Mouse (Mus musculus): ENCODE measurements around the gene Aox3. TPM values are rescaled to one million over a fixed set of nuclear protein-coding genes. Genes with fewer than 3 reads are reported as not detected.
A peak's percentile ranks its signal among the peaks of the same experiment; 100 is the strongest.

Gene Aox3
- total RNA-seq, 4 experiments from 2014 or later: 1.5 to 3.1 (median 2.2) TPM

GRCm38 (mm10) chr1:58107066-58107465 is 5.9 kb upstream of the Aox3 start:
- no peak for DNase-seq (ENCODE audit: low spot score)

DNA sequence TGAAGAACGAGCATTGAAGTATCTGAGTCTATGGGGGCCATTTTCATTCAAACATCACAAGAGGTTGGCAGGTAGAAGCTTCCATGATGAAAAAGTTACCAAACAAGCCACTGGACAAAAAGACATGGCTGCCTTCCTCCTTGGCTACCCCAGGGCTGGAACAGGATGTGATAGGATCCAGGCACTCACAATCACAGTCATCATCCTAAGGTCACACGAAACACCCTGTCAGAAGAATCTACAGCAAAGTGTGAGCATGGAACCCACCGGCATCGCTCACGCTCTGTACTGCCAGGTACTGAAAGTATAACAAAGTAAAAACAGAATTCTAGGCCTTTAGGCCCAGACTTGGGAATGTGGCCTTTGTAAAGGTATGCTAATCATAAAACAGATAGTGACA is 2.7 kb upstream of the Aox3 start:
- no peak for DNase-seq (ENCODE audit: low spot score)

DNA sequence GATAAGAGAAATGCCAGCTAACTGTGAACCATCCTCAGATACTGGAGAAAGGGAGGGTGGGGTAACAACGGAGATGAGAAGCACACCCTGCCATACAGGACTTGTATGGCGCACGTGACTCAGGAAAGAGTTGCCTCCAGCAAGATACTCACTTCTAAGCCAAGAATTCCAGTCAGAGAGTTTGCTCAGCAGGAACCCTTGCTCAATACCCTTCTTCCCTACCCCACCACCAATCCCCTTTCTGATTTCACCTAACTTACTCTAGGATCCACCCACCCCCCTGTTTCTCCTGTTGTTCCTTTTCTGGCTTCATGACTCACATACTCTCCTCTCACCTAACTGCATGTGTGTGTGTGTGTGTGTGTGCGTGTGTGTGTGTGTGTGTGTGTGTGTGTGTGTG is 1.6 kb upstream of the Aox3 start:
- no peak for DNase-seq (ENCODE audit: low spot score)

GRCm38 (mm10) chr1:58113441-58113840 is 511 bp downstream of the Aox3 start:
- DNase-seq (ENCODE audit: low spot score): no peak

GRCm38 (mm10) chr1:58114021-58114560 is 1.2 kb downstream of the Aox3 start:
- DNase-seq (ENCODE audit: low spot score): no peak

DNA sequence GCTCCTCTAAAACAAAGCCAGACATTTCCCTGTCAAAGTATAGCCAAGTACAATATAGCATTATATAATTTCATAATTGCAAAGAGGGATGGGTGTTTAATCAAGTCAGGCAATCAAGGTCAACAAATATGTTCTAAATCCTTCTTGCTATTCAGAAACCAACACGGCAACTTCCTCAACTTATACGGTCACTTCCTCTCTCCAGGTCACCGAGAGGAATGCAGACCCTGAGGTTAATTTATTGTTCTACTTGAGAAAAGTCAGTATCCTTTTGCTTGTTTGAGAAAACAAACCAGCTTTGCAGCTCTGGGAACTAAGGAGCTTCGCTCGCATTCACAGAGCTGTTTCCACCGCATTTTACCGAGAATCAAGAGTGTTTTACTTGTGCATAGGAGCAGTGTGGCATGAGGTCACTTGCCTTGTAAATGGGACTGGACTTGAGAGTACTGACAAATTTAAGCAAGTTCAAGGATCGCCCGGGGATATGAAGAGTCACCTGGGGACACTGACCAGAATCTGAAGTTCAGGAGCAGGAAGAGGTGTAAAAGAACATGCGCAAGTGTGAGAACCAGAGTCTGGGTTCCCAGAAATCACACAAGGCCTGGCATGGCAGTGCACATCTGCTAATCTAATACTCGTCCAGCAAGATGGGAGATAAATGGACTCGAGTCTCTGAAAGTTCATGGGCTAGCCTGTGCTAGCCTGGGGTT is 1.9 kb downstream of the Aox3 start:
- DNase-seq (ENCODE audit: low spot score): no peak

DNA sequence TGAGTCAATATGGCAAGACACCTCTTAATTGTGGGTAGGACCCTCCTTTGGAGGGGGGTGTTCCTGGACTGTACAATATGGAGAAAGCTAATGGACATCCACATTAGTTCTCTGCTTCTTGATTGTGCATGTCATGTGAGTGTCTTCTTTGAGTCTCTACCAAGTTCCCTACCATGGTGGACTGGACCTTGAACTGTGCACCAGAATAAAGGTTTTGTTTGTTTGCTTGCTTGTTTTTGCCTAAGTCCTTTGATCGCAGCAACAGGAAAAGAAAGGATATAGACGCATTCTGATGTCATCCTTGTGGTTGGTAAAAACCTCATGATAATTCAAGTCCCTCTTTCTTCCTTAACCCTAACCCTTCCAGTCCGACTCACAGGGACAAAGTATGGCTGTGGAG is 5.3 kb downstream of the Aox3 start:
- no peak for DNase-seq (ENCODE audit: low spot score)

DNA sequence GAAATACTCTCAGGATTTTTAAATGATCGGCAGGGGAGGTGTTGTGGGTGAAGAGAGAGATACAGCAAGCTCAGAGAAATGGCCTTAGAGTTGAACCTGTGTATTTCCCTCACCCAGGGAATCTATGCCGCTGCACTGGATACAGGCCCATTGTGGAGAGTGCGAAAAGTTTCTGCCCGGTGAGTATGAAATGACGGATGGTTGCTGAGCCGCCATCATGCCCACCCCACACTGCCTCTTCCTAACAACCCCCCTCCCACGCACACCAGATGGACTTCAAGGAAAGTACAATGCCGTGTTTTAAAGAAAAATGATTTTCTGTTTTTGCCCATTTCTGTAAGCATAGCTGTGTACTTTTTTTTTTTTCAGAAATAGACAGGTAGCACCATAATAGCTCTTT is 12.0 kb downstream of the Aox3 start:
- no peak for DNase-seq (ENCODE audit: low spot score)

- DNase-seq (ENCODE audit: low spot score): no peak
These were observed 25.0 kb downstream of the Aox3 start for GRCm38 (mm10) chr1:58137891-58138290.

DNA sequence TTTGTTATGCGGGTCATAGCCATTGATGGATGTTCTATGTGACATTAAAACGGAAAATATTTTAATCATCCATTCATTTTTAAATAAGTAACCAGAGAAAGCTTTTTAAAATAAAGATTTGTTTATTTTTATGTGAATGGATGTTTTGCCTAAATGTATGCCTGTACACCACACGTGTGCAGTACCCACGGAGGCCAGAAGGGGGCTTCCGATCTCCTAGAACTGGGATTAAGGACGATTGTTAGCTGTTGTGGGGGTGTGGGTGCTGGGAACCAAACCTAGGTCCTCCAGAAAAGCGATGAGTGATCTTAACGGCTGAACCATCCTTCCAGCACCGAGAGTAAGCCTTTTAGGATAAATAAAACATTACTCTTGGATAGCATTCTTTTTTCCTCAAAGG is 26.1 kb downstream of the Aox3 start:
- DNase-seq (ENCODE audit: low spot score): no peak

DNA sequence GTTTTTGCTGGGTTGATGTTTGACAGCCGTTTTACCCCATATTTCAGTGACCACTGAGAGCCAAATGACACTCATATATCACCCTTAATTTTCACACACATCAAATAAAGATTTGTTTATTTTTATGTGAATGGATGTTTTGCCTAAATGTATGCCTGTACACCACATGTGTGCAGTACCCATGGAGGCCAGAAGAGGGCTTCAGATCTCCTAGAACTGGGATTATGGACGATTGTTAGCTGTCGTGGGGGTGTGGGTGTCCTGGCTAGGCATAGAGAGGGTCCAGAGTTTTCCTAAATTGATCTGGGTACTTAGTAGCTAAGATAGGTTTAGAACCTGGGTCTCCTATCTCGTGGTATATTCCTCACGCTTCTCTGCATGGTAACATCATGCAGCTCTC is 27.7 kb downstream of the Aox3 start:
- DNase-seq (ENCODE audit: low spot score): no peak

GRCm38 (mm10) chr1:58144384-58145069 is 31.6 kb downstream of the Aox3 start:
- DNase-seq (ENCODE audit: low spot score): no peak

GRCm38 (mm10) chr1:58146026-58146425 is 33.1 kb downstream of the Aox3 start:
- no peak for DNase-seq (ENCODE audit: low spot score)

DNA sequence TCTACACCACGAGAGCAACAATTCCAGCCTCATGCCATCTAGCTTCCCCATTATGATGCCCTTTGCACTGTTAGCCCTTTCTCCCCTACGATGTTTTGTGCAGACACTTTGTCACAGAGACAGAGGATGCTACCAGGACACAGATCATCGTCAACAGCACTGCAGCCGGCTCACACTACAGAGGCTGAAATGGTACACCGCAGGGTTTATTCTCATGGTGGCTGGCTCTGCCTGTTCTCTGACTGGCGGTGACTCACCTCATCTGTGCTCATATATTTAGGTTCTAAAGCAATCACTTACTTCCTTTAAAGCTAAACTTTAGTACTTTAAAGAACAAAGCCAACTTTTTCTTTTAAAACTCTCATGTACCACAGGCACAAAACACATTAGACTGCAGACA is 34.8 kb downstream of the Aox3 start:
- no peak for DNase-seq (ENCODE audit: low spot score)

- DNase-seq (ENCODE audit: low spot score): no peak
These were observed 39.3 kb downstream of the Aox3 start for GRCm38 (mm10) chr1:58152247-58152646.

DNA sequence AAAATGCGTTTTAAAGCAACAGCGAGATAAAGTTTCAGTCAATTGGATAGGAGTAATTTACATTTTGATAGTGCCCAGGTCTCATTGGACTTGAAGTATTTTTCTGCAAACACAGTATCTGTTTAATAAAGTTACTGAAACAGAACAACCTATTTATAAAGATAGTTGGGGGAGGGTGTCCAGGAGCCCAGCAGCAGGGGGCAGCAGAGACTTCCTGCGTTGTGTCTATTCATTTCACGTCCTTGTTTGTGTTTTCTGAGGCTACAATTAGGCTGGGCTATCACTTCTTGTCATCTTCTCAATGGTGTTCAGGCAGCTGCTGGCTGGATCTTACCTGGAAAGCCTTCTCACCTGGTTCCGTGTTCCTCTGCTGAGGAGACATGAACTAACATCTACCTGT is 43.8 kb downstream of the Aox3 start:
- peak; percentile 16 for DNase-seq (ENCODE audit: low spot score)

- no peak for DNase-seq (ENCODE audit: low spot score)
These were observed 57.0 kb downstream of the Aox3 start for GRCm38 (mm10) chr1:58169893-58170292.

DNA sequence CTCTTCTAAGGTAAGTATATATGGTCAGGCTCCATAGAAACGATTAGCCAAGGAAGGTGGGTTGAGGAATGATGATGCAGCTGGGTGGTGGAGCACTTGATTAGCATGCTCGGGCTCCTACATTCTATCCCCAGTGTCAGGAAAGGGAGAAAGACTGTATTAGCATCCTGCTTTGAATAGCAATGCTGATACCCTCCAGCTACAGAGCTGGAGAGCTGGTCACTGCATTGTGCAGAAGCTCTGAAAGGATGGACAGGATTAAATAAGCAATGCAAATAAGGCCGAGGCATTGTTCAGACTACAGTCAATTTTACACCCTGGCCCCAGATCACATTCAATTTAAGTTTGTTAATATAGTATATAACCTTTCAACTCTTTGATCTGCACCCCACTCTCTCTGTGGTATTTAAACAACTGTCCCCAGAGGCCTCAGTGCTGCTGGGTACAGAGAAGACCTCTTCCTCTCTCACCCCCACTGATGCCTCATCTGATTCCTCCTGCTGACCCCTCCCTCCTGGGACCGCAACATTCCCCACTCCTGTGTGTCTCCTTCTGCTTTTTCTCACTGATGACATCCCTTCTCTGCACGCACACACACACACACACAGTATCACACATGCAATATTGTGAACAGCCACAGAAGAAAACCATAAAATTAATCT is 75.7 kb downstream of the Aox3 start:
- DNase-seq (ENCODE audit: low spot score): no peak

GRCm38 (mm10) chr1:58194317-58194716 is 81.4 kb downstream of the Aox3 start:
- no peak for DNase-seq (ENCODE audit: low spot score)

GRCm38 (mm10) chr1:58194988-58195387 is 82.1 kb downstream of the Aox3 start:
- no peak for DNase-seq (ENCODE audit: low spot score)

DNA sequence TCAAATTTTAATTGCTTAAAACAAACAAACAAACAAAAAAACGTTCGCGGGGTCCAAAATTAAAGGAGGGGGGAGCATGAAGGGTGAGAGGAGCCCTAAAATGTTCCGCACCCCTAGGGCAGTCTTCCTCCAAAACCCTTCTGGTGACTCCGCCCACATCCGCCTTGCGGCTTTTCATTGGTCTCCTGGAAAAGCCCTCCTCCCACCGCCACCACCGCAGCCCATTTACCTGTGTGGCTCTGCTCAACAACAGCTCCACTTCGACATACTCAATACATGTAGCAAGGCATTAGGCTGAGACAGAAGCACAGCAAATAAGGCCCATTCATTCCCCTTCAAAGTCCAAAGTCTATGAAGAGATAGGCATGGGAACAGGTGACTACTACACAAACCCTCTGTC is 82.6 kb downstream of the Aox3 start:
- no peak for DNase-seq (ENCODE audit: low spot score)

DNA sequence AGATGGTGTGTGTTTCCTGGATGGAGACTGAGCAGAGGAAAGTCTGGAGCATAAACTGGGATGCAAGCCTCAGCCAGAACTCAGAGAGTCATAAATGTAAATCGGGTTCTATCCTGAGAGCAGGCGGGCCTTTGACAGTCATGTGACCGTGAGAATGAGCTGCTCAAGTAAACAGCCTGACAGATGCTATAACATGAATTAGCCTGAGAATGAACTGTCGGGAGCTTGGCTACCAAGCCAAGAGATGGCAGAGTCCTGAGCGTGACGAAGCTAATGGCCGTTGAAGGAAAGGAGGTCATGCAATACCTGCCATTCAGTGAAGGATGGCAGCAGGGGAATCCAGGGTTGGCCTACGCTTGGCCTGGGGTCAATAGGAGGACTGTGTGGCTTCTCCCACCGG is 84.1 kb downstream of the Aox3 start:
- no peak for DNase-seq (ENCODE audit: low spot score)

- DNase-seq (ENCODE audit: low spot score): no peak
These were observed 85.5 kb downstream of the Aox3 start for GRCm38 (mm10) chr1:58198386-58198785.
